Mouse (Mus musculus) adrenal gland, adult 8-10 months (tissue): ENCODE measurements at regions not wholly inside any gene's neighbourhood (a gene's known extent, or its start where the extent isn't known, plus 50 kb on each side); places are given as distances from the start of the nearest gene placed in this dataset.

ENCODE experiments used
- DNase-seq: peaks from one replicate; pipeline ENCODE4 v3.0.0; 2022

GRCm38 (mm10) chrX:57711914-57712313 lies 208.4 kb upstream of the Gpr101 start:
- no peak for DNase-seq

GRCm38 (mm10) chrX:57709115-57709877 lies 205.7 kb upstream of the Gpr101 start:
- DNase-seq = no peak

- DNase-seq = no peak
Measured at GRCm38 (mm10) chrX:57708501-57708900, 204.9 kb upstream of the Gpr101 start.

GRCm38 (mm10) chrX:57707932-57708331 lies 204.4 kb upstream of the Gpr101 start:
- no peak for DNase-seq

GRCm38 (mm10) chrX:57706683-57707308 lies 203.2 kb upstream of the Gpr101 start:
- peak; percentile 24 for DNase-seq

GRCm38 (mm10) chrX:57692506-57692905 lies 188.9 kb upstream of the Gpr101 start:
- DNase-seq = peak; percentile 47

- no peak for DNase-seq
Measured at GRCm38 (mm10) chrX:57676764-57677163, 173.2 kb upstream of the Gpr101 start.

- DNase-seq = no peak
Measured at GRCm38 (mm10) chrX:57674955-57675354, 171.4 kb upstream of the Gpr101 start.

GRCm38 (mm10) chrX:57659571-57659970 lies 156.0 kb upstream of the Gpr101 start:
- no peak for DNase-seq

- DNase-seq = no peak
Measured at GRCm38 (mm10) chrX:57656035-57656434, 152.5 kb upstream of the Gpr101 start.

GRCm38 (mm10) chrX:57655483-57655882 lies 151.9 kb upstream of the Gpr101 start:
- no peak for DNase-seq
